Mouse (Mus musculus) embryonic fibroblast, embryonic 13.5 days (primary cell): Measurements from ENCODE around the gene Kcnk13.

Experiments
- CTCF ChIP-seq: IDR thresholded peaks from 2 replicates; pipeline ENCODE4 v1.5.1; 2011; ENCODE audit warnings: mild to moderate bottlenecking, control low read depth, low read length, moderate library complexity, borderline replicate concordance; ENCODE audit not compliant: insufficient read depth
- POLR2A ChIP-seq: IDR thresholded peaks from 2 replicates; pipeline ENCODE4 v1.6.1; 2011; ENCODE audit warnings: low read depth, mild to moderate bottlenecking, control low read depth, low read length, moderate library complexity

DNA sequence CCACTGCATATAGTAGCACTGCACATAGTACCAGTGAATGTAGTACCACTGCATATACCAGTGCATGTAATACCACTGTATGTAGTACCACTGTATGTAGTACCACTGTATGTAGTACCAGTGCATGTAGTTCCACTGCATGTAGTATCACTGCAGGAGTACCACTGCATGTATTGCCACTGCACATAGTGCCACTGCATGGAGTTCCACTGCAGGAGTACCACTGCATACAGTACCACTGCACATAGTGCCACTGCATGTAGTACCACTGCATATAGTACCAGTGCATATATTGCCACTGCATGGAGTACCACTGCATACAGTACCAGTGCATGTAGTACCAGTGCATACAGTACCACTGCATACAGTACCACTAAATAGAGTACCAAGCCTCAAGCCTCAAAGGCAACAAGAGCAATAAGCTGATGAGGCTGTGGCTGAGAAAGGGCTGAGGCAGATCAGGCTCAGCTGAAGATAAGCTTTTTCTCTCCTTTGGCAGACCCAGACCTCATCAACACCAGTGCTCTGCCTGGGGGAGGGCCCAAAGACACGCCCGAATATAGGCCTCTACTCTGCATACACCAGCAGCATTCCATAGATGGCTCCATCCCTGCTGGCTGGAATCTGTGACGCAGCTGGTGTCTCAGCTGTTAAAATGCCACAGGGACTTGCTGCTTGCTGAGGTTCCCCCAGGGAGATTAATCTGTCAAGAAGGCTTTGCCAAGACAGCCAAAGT lies 135.8 kb downstream of the Kcnk13 start:
- no peak for TF ChIP-seq POLR2A
- TF ChIP-seq CTCF: no peak
